In genomic region chr1:87936516-87936915, GRCm38 (mm10) we compare ENCODE assay signal across 11 mouse cellular contexts.
DNase-seq lines count a peak whose midpoint lies in the region; ATAC-seq and TF ChIP-seq lines count a peak whose summit lies in the region.
"Had no signal": no experiment of that assay in that cellular context is flagged by ENCODE, and none has a peak within 500 bp of the region (broad histone marks: within the 10 kb centered on the region; RNA-seq: fewer than 3 reads in every experiment).

No protein-coding gene starts in this region.

- no peak for DNase-seq in forebrain, postnatal 0 days
- peak; percentile 24 for DNase-seq in right cerebral cortex, adult 18-20 months
- DNase-seq in right cerebral cortex, postnatal 4 days = no peak
- DNase-seq in retina, embryonic 14.5 days (ENCODE audit: low spot score) = peak; percentile 23
- DNase-seq in adrenal gland, postnatal 14 days = no peak
- no peak for DNase-seq in frontal cortex, adult 2 months (ENCODE audit: extremely low spot score in 1 of 2, low spot score in 1 of 2)
- DNase-seq: kidney, adult 8-10 months; liver, embryonic 13.5 days had no signal

- H3K4me3 ChIP-seq in forebrain, postnatal 0 days (ENCODE audit: low read depth, low read length) = no peak overlapping the region
- H3K4me3 ChIP-seq in forebrain, embryonic 15.5 days = no peak overlapping the region
- H3K4me3 ChIP-seq in bone marrow macrophage, adult 2 months (ENCODE audit: insufficient read depth, low read length) = no peak overlapping the region
- H3K4me3 ChIP-seq: liver, embryonic 13.5 days; stomach, embryonic 15.5 days had no signal

- no peak overlapping the region for H3K27ac ChIP-seq in forebrain, postnatal 0 days (ENCODE audit: low read depth, low read length)
- no peak overlapping the region for H3K27ac ChIP-seq in forebrain, embryonic 15.5 days (replicated peaks)
- H3K27ac ChIP-seq in bone marrow macrophage, adult 2 months (ENCODE audit: insufficient read depth, low read depth, low read length) = no peak overlapping the region
- H3K27ac ChIP-seq: stomach, embryonic 15.5 days had no signal

- no peak for TF ChIP-seq POLR2A in bone marrow macrophage, adult 2 months (IDR thresholded peaks at IDR 0.05; ENCODE audit: borderline replicate concordance, low read depth, low read length)

- no peak; the same call in 1 of the 2 replicates for ATAC-seq in forebrain, postnatal 0 days
- no peak for ATAC-seq in forebrain, embryonic 15.5 days (replicated peaks)

- H3K27me3 ChIP-seq in forebrain, postnatal 0 days (ENCODE audit: insufficient read depth, low read length) = no peaks in the 10 kb centered on the region
- H3K27me3 ChIP-seq in forebrain, embryonic 15.5 days = no peaks in the 10 kb centered on the region
- H3K27me3 ChIP-seq: liver, embryonic 13.5 days; stomach, embryonic 15.5 days had no signal

- TF ChIP-seq CTCF in forebrain, postnatal 0 days (IDR thresholded peaks at IDR 0.05; ENCODE audit: low read depth) = peak; percentile 49; the same call in 1 of the 2 replicates
- peak; percentile 25; the same call in 1 of the 2 replicates for TF ChIP-seq CTCF in bone marrow macrophage, adult 2 months (IDR thresholded peaks at IDR 0.05; ENCODE audit: low read depth, low read length)

- H3K4me2 ChIP-seq in forebrain, postnatal 0 days (ENCODE audit: low read depth) = no peak overlapping the region
- H3K4me2 ChIP-seq in forebrain, embryonic 15.5 days (replicated peaks) = no peak overlapping the region
- H3K4me2 ChIP-seq: liver, embryonic 13.5 days; stomach, embryonic 15.5 days had no signal

- 51% methylated on average over 2 of the region's 2 CpGs for WGBS in forebrain, postnatal 0 days
- 44% methylated on average over 2 of the region's 2 CpGs for WGBS in forebrain, embryonic 15.5 days

- no peak overlapping the region for H3K9ac ChIP-seq in forebrain, postnatal 0 days
- H3K9ac ChIP-seq in forebrain, embryonic 15.5 days (replicated peaks) = no peak overlapping the region
- H3K9ac ChIP-seq: liver, embryonic 13.5 days; stomach, embryonic 15.5 days had no signal

- H3K36me3 ChIP-seq in forebrain, postnatal 0 days (ENCODE audit: insufficient read depth) = peaks cover 52% of the 10 kb centered on the region
- peaks cover 41% of the 10 kb centered on the region for H3K36me3 ChIP-seq in forebrain, embryonic 15.5 days

- H3K4me1 ChIP-seq in forebrain, postnatal 0 days (ENCODE audit: insufficient read depth) = no peaks in the 10 kb centered on the region
- no peaks in the 10 kb centered on the region for H3K4me1 ChIP-seq in forebrain, embryonic 15.5 days
- H3K4me1 ChIP-seq in bone marrow macrophage, adult 2 months (ENCODE audit: control insufficient read depth, insufficient read depth, low read length) = peaks cover 33% of the 10 kb centered on the region
- H3K4me1 ChIP-seq: stomach, embryonic 15.5 days had no signal

- no peaks in the 10 kb centered on the region for H3K9me3 ChIP-seq in forebrain, postnatal 0 days (ENCODE audit: low read length)
- no peaks in the 10 kb centered on the region for H3K9me3 ChIP-seq in forebrain, embryonic 15.5 days
- H3K9me3 ChIP-seq: liver, embryonic 13.5 days; stomach, embryonic 15.5 days had no signal

Comparison
In these comparisons a context has a peak if more than half of its experiments do, and no peak if none do; other contexts are left out.
1. DNase-seq: peak in right cerebral cortex, adult 18-20 months (single experiment) and retina, embryonic 14.5 days (single experiment); none in forebrain, postnatal 0 days (single experiment), right cerebral cortex, postnatal 4 days (single experiment), adrenal gland, postnatal 14 days (single experiment) and frontal cortex, adult 2 months (0 of 2).